Mouse (Mus musculus) cerebellum, adult 8-10 months (tissue): ENCODE measurements around the gene Dnajb9.
"Not testable (repeated sequence)": the region's sequence is repeated elsewhere in the genome, so short reads cannot be mapped to it uniquely, and the experiment has no call there.

ENCODE experiments used
- DNase-seq: peaks from one replicate; pipeline ENCODE4 v3.0.0; 2022

Dnajb9 gene

DNA sequence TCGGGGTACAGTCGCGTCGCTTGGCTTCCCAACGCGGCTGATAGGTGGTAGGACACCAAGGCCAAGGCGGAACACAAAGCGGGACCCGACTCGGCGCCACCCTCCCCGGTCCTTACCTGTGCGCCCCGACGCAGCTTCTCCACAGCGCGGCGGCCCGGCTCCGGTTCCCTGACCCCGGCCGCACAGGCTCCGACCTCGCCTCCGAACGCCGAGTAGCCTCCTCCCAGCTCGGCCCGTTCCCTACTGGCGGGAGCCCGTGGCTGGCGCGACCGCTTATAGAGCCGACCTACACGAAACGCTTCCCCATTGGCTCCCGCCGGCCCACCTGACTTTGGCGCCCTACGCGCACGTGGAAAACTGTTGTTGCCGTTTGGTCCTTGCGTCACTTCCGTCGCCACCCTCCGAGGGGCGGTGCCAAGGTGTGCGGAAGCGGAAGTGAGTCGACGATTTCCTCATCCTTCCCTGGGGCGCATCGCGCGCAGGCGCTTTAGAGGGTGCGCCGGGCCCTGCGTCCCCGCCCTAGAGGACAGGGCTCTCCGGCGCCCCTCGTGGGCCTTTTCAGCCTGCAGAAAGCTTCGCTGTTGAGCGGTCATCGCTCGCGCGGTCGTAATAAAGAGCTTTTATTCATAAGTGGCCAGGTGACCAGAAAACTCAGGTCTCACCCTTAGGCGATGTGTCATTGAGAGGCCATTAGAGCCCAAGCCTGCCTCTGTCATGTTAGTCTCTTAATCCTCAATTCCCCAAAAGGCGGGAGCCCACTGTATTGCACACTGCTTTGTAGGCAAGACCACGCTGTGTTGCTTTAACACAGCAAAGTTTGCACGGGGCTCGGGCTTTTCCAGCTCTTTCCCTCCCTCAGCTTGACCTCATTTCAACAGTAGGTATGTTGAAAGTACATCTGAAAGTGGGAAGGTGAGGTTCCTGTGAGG is at the start of gene Dnajb9:
Gene Dnajb9 (minus strand): TSS at position 503 of the 929 bp plus-strand sequence.
- DNase-seq, result peak; percentile 100

DNA sequence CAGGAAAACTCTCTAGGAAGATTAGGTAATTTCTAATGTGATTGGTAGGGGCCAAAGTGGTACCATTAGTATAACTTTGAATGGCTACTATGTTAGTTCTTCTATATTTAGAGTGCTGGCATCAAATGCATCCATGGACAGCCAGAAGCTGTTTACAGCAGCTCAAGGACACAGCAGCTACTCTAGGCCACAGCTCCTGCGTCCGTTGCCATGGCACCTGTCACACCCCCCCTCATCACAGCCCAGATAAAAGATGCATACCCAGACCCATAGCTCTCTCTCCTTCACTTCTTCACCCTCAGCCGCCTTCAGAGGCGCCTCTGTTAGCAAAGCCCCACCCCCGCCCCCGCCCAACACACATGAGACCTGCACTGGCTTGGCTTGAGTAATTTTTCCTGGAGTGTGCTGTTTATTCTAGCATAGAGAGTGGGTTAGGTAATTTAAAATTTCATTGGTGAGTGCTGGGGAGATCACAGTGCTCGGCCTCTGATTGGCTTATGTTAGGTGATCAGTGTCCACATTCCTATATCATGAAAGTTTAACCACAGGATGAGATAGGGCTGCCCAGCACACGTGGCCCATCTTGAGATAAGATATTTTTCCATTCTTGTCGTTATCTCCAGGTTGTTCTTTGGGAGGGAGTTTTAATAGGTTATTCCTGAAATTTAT is 38.3 kb upstream of the Dnajb9 start:
- no peak for DNase-seq

DNA sequence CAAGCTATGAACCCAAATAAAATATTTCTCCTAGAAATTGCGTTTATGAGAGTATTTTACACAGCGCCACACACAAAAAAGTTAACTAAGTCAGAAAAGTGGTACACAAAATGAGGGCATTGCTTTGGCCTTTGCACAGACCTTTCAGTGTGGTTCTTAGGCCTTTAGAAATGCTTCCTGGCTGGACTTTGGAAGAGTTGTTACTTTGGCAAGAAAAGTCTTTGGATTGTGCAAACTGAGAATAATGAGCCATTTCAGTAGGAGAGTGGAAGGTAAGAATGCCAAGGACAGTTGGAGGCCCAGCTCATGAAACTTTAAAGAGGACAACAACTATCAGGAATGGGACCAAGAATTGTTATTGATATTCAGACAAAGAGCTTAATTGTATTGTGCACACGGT is 35.6 kb upstream of the Dnajb9 start:
- no peak for DNase-seq

DNA sequence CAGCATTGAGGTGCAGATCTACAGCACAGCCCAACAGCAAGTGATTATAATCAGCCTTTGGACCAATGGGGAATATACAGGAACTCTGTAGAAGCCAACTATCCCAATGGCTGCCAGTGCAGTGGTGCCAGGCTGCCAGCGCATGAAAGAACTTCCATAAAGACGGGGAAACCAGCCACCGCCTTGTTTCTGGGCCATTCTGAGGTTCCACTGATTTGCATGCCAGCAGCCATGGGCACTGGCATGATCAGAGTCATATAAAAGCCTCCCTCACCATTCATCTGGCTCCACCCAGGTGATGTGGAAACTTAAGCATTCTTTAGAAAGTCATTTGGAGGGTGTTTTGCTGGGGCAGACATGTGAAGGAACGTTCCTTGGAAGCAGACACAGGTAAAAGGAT is 32.3 kb upstream of the Dnajb9 start:
- no peak for DNase-seq

DNA sequence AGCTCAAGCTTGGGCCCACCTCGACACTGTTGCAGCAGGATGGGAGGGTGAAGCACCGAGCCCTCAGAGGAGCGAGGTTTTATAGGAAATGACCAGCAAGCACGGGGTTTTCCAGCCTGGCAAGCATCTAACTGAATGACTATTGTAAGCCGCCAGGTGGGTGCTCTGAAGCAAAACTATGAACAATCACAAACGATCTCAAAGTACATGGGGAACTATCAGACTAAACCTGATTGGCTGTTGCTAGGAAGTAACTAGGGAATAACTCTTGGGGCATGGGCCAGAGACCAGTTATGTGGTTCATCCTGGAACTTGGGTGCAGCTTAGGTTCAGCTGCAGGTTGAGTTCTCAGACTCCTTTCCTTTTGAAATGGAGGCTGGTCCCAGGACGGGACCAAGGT is 31.0 kb upstream of the Dnajb9 start:
- DNase-seq, result no peak

DNA sequence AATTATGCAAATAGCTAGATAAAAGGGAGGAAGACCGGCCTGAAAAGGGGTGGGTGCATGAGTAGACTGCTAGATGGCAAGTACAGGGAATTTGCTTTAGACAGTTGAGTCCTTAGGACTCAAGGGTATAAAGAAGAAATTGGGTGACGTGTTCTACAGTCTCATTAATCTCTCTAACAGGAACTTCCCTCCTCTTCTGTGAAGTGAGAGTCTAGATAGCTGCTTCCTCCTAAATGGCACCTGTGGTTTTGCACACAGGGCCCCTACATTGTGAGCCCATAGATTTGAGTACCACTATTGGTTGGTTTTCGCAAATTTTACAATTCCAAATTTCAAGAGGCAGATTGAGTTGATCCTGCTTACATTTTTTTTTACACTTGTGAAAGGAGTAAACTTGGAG is 14.5 kb upstream of the Dnajb9 start:
- no peak for DNase-seq

DNA sequence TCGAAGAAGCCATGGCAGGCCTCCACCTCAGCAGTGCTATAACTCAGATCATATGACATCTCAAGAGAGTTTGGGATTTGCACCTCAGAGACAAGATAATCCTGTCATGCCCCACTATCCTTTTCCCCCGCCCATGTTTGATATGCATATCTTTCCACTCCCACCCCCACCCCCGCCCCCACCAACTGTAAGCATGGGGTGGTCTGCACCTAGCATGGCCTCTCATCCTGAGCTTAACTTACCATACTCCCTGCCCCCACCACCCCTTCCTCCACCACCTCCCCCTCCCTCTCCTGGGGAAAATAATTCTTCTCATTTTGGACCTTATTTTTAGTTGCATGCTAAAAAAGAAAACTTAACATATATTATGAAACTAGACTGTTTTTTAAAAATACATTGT is 12.9 kb upstream of the Dnajb9 start:
- DNase-seq, result no peak

DNA sequence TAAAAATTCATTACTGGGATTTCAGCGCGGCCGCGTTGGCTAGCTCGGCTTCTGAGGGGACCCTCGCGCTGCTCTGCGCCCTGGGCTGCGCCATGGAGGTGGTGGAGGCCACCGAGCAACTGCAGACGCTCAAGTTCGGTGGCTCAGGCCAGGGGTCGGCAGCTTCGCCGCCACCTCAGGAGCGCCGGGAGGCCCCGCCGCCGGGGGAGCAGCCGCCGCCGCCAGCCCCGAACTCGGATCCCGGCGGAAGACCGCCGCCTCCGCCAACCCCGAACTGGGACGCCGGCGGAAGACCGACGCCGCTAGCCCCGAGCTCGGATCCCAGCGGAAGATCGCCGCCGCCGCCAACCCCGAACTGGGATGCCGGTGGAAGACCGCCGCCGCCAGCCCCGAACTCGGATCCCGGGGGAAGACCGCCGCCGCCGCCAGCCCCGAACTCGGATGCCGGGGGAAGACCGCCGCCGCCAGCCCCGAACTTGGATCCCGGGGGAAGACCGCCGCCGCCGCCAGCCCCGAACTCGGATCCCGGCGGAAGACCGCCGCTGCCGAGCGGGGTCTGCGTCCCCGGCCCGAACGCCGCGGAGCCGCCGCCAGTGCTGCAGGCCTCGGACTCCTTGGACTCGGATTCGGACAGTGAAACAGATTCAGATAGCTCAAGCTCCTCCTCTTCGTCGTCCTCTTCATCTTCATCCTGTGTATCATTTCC is 11.7 kb upstream of the Dnajb9 start:
- peak; percentile 33 for DNase-seq

DNA sequence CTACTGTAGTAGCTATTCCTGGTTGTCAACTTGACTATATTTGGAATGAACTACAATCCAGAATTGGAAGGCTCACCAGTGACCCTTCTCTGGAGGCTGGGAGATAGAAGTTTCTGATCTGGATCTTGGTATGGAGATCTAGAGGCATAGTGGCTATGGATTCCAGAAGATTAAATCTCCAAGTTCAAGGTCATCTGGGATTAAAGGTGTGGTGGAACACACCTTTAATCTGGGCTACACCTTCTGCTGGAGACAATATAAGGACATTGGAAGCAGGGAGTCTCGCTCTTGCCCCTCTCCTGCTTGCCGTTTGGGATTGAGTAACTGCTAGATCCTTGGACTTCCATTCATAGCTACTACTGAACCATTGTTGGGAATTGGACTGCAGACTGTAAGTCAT is 10.9 kb upstream of the Dnajb9 start, which contains the start of gene Pnpla8:
Gene Pnpla8 (plus strand): TSS at position 301 of the 400 bp plus-strand sequence.
- DNase-seq, result not testable (repeated sequence)

DNA sequence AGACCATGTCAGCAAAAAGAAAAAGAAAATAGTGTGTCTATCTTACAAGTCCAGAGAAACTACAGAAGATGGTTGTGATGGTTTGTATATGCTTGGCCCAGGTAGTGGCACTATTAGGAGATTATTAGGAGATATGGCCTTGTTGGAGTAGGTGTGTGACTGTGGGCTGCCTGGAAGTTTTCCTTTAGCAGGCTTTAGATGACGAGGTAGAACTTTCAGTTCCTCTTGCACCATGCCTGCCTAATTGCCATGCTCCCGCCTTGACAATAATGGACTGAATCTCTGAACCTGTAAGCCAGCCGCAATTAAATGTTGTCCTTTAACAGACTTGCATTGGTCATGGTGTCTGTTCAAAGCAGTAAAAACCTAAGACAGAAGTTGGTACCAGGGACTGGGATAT is 1.4 kb upstream of the Dnajb9 start:
- no peak for DNase-seq

DNA sequence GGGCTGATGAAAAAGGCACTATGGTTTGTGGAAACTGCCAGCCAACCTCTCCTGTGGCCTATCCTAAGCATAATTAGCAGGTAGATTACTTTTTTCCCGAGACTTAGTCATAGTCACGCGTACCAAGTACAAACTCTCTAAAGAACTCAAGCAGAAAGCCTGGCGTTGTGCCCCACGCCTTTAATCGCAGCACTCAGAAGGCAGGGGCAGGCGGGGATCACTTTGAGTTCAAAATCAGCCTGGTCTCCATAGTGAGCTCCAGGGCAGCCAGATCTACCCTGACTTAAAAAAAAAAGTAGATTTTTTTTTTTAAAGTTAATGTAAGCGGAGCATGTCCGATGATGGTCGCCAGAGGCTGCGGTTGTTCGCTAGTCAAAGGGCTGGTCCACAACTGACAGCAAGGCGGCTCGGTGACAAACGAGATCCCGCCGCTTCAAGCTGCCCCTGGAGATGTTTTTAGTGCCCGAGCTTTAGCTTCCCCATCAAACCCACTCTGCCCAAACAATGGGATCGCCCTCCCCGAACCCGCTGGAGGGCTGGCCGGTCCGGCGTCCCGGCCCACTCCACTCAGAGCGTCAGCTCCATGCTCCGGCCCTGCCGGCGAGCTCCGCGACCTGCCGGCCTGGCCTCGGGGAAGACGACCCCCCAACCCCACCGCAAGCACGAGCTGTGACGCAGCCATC is 844 bp downstream of the Dnajb9 start:
- DNase-seq, result peak; percentile 27

DNA sequence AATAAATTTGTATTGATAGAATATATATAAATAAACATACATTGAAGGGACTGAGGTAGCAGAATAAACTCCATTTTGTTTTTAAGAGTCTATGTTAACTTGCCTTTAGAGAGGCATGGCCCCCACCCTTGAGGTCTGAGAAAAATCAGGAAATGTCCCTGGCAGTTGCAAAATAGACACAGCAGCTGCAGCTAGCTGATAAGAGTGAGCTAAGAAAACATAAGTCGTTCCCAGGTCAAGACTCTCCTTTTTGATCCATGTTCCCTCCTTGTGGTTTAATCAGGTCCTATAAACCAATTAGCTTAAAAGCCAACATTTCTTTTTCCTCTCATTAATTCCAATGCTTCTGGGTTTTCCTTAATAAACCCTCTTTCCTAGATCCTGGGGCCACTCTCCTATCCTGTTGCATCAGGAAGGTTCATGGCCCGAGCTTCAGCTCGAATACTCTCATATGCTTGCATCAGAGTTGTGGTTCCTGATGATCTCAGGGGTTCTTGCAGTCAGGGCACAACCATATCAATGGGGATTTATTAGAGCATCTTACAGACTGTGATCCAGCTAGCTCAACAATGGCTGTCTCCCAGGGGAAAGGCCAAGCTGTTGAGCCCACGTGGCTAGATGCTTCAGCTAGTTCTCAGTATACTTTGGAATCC is 12.1 kb downstream of the Dnajb9 start:
- no peak for DNase-seq

DNA sequence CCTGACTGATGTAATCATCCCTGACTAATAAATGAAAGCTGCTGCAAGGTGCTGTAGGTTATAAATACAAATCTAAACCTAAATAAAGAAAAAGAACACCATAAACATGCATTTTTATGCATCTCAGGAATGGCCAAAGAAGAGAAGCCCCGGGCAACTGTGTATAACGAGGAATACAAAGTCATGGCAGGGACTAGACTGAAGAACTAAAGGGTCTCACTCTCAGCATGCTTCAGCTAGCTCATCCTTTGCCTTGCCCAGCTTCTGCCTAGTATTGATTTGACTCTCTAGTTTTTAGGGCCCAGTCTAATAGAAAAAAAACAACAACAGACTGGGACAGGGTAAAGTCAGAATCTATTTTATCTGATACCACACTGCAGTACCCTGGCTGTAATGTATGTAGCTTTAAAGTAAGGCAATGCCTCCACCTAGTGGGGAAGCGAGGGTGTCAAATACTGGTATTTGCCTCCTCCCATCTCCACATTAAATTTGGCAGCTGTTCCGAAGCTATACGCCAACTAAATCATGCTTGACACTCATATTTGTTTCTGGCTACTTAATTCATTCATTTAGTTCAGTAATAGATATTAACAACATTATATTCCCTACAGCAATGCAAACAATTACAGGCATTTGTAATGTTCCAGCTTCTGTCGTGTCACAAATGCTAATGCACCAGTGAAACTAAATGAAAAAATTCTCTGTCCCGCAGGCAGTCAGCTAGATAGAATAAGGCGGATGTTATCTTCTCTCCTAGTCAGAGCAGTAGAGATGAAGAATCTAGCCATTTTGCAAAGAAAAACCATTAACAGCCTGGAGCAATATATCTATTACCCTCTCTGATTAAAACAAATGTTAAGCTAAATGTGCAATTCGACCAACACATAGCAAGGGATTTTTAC is 28.8 kb downstream of the Dnajb9 start:
- peak; percentile 17 for DNase-seq

DNA sequence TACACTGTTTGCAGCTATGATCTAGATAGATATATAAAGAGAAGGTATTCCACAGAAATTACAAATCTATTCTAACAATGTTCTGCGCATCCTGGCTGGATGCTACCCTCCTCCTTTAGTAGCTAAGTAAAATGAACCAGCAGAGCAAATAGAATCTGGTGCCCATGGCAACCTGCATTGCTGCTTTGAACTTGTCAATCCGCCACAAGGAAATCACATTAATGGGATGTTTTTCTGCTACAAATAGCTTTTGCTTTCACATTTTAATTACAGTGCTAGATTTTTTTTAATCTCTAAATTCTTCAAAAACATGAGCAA is 33.1 kb downstream of the Dnajb9 start:
- no peak for DNase-seq

DNA sequence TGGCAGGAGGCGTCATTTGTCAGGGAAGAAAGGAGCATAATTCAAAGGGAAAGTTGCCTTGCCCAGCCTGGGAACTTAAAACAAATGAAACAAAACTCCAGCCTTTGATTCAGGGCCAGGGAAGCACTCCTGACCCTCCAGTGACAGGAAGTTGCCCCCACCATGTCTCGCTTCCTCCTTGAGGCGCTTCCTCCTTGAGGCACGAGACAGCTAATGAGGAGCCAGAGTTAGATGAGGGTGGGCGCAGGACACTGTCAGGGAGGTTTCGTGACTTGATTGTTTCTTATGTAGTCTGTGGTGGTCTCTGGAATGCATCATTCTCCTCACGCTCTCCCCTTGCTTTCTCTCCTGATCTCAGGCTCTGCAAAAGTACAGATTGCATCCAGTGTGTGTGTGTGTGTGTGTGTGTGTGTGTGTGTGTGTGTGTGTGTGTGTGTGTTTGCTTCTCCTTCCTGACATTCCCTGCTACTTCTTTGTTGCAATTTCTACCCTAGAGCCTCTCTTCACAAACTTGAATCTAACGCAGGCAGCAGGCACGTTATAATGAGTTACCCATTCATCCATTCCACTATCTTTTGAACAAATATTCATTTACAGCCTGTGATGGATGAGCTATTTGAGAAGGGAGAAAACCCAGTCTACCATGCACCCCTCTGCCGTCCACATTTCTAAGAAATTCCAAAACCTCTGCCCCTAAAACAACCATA is 33.6 kb downstream of the Dnajb9 start:
- no peak for DNase-seq

DNA sequence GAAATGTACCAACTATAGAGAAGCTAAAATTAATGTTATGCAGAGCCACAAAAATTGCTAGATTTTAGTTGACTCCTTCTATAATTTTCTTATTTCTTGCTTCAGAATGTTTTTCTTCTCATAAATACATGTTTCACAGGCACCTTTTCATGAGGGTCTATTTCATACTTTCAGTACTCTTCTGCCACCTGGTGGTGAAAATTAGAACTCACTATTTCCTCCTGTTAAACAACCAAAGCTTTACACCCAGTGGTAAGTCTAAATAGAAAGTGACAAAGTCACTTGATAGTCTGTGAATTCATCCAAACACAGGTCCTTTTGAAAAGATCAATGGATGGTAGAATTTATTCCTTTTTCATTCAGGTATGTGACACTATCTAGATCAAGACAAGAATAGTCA is 43.2 kb downstream of the Dnajb9 start:
- peak; percentile 36 for DNase-seq

DNA sequence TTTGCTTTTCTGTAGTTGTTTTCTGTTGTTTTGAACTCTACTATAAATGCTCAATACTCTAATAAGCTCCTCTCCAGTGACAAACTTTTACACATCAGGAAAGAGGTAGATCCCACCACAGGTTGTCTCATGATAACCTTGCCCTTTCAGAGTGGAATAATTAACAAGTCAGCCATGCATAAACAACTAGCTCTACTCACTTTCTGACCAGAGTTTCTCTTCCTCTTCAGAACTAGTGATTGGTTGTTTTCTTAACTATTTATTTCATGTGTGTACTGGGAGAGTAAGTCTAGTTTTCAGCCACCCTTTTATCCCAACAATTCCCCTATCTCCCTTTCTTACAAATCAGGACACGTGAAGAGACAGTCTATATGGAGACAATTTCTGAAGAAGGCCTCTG is 50.8 kb downstream of the Dnajb9 start:
- no peak for DNase-seq
